Mouse (Mus musculus): ENCODE data around the gene Esr1. TPM values are rescaled to one million over a fixed set of nuclear protein-coding genes. Genes with fewer than 3 reads are reported as not detected.

Gene Esr1
- polyA plus RNA-seq, 1 experiment from 2014 or later: 0.25 TPM

DNA sequence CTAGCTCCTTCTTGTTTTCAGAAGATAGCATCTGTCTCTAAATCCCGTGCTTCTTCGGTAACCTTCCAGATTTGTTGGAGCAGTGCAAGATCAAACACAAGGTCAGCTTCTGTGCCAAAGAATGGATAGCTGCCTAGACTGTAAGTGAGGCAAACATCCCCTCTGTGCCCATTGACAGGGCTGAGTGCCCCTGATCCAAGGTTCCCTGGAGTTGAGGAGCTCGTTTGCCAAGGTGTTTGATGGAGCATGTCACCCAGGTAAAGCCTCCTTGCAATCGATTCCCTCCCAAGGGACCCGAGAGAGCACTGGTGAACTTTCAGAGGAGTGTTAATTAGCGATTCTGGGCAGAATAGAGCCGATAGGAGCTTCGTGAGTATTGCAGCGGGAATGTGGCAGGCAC, 416.9 kb downstream of the Esr1 start:
- ATAC-seq (replicated peaks): no peak
- Histone ChIP-seq H3K9ac (replicated peaks) (no peak overlapping the region), H3K36me3 (no peaks in the 10 kb centered on the region; the same call in 1 of the 2 replicates), H3K27me3 (no peaks in the 10 kb centered on the region), H3K4me1 (0 out of 2 replicates have a peak, but pooled peaks cover 3% of the 10 kb centered on the region), H3K4me3 (no peak overlapping the region), H3K9me3 (no peaks in the 10 kb centered on the region), H3K27ac (replicated peaks) (no peak overlapping the region), H3K4me2 (replicated peaks) (no peak overlapping the region)
- 83% methylated on average over 9 of the region's 9 CpGs for WGBS

DNA sequence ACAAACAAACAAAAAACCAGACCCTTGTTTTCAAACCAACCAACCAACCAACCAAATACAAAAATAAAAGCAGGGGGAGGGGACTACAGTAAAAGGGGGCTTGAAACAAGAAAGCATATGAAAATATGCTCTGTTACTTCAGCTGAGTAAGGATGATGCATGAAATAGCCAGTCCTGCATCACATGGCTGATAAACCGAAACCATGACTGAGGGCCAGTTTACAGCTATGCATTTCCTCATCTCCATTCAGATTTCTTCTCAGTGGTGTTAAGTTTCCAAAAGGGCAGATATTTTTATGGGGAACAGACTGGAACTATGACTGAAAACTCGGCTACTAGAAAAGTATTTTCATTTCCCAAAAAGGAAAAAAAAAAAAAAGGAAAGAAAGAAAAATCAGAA, 417.8 kb downstream of the Esr1 start:
- Histone ChIP-seq H3K4me1 (0 out of 2 replicates have a peak, but pooled peaks cover 3% of the 10 kb centered on the region), H3K4me2 (replicated peaks) (no peak overlapping the region), H3K9me3 (no peaks in the 10 kb centered on the region), H3K4me3 (no peak overlapping the region), H3K9ac (replicated peaks) (no peak overlapping the region), H3K36me3 (no peaks in the 10 kb centered on the region; the same call in 1 of the 2 replicates), H3K27ac (replicated peaks) (no peak overlapping the region), H3K27me3 (no peaks in the 10 kb centered on the region)
- no peak for ATAC-seq (replicated peaks)
- 83% methylated on average over 2 of the region's 2 CpGs for WGBS

DNA sequence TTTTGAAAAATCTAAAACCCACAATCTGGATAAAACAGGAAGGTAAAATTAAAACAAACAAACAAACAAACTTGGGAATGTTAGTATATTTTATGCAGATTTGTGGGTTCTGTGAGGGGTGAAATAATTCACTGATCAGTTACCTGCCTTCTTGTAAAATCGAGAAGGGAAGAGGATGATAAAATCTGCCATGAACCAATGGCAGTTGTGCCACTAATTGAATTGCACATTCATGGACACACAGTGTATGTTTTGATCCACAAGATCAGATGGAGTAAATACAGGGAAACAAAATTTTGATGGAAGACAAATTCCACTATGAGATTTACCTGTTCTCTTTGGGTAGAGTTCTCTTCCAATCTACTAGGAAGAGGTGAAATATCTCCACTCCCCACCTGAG, 418.5 kb downstream of the Esr1 start:
- H3K4me1 ChIP-seq: 0 out of 2 replicates have a peak, but pooled peaks cover 3% of the 10 kb centered on the region
- no peak overlapping the region for H3K27ac ChIP-seq (replicated peaks)
- ATAC-seq (replicated peaks): no peak
- no peak overlapping the region for H3K9ac ChIP-seq (replicated peaks)
- H3K4me3 ChIP-seq: no peak overlapping the region
- H3K27me3 ChIP-seq: no peaks in the 10 kb centered on the region
- no peaks in the 10 kb centered on the region for H3K9me3 ChIP-seq
- no peak overlapping the region for H3K4me2 ChIP-seq (replicated peaks)
- 90% methylated on average over 1 of the region's 1 CpGs for WGBS
- no peaks in the 10 kb centered on the region; the same call in 1 of the 2 replicates for H3K36me3 ChIP-seq

DNA sequence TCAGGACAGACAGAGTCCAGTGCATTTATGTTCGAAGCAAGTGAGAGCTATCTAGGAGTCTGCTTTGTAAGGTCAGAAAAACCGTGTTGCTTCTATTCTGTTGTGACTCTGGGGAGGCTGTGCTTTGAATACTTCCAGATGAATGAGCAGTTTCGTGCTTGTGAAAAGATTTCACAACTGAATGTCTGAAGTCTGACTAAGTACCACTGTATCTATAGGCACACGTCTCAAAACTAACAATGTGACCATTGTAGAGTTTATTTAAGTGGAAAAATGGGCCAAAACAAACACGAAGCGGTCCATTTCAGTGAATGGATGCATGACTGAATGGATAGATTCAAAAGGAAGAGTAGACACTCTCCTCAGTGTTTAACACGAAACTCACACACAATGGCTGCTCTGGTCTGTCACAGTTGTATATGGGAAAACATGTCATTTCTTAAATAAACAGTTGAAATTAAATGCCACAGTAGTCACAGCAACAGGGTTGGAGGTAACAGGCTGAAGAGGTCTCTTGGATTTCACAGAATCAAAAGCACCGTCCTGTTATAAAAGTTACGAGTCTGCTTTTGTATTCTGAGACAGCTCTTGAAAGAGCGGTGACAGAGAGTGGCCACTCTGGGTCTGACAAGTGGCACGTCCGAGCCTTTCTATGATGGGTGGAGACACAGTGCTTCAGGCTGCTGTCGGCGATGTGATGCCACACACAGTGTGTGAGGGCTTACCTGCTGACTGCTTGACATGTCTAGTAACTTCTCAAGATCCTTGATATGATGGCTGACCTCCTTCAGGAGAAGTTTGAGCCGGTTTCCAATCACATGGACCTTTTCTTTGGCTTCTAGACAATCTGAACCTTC, 421.0 kb downstream of the Esr1 start:
- 24% methylated on average over 15 of the region's 15 CpGs for WGBS
- H3K36me3 ChIP-seq: no peaks in the 10 kb centered on the region; the same call in 1 of the 2 replicates
- no peak for ATAC-seq (replicated peaks)
- H3K27ac ChIP-seq (replicated peaks): no peak overlapping the region
- H3K4me2 ChIP-seq (replicated peaks): no peak overlapping the region
- H3K4me3 ChIP-seq: no peak overlapping the region
- no peaks in the 10 kb centered on the region for H3K27me3 ChIP-seq
- H3K9me3 ChIP-seq: no peaks in the 10 kb centered on the region
- H3K9ac ChIP-seq (replicated peaks): no peak overlapping the region
- H3K4me1 ChIP-seq: 0 out of 2 replicates have a peak, but pooled peaks cover 3% of the 10 kb centered on the region

DNA sequence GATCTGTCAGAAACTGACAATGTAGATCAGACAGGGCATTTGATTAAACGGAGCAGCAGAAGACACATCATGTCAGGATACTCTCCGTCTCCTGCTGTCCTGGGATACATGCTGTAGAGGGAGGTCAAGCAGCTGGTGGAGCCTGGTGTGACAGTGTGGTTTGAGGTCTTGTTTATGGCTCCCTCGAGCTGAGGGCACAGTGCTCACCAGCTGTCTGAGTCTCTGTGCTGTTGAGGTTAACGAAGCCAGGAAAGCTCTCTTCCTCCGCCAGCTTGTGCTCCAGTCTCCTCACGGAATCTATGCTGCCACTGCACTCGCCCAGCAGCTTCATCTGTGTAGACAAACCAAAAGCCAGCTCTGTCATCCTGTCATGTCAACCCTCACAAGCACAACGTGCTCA, 429.9 kb downstream of the Esr1 start:
- no peaks in the 10 kb centered on the region for H3K4me1 ChIP-seq
- no peak overlapping the region for H3K4me2 ChIP-seq (replicated peaks)
- H3K4me3 ChIP-seq: no peak overlapping the region
- H3K9me3 ChIP-seq: no peaks in the 10 kb centered on the region
- no peak overlapping the region for H3K9ac ChIP-seq (replicated peaks)
- H3K36me3 ChIP-seq: no peaks in the 10 kb centered on the region
- no peak for ATAC-seq (replicated peaks)
- H3K27ac ChIP-seq (replicated peaks): no peak overlapping the region
- 79% methylated on average over 8 of the region's 8 CpGs for WGBS
- no peaks in the 10 kb centered on the region for H3K27me3 ChIP-seq

DNA sequence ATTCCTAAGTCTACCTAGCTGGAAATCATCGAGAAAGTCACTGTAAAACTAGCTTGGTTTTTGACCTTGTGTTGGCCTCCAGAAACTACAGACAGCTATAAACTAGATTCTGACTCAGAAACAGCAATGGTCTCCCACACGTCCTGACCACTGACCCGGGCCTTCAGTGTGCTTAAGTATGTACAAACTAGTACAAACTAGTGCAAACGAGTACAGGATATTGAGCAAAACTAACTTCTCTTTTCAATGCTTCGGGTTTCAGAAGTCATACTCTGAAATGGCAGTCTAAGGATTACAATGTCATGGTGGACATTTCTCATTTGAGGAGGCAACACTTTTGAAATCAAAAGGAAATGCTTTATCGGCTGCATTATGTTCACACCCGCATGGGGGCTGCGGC, 433.1 kb downstream of the Esr1 start:
- Histone ChIP-seq H3K4me1 (no peaks in the 10 kb centered on the region), H3K4me2 (replicated peaks) (no peak overlapping the region), H3K9ac (replicated peaks) (no peak overlapping the region), H3K4me3 (no peak overlapping the region), H3K9me3 (no peaks in the 10 kb centered on the region), H3K27ac (replicated peaks) (no peak overlapping the region), H3K36me3 (no peaks in the 10 kb centered on the region), H3K27me3 (no peaks in the 10 kb centered on the region)
- no peak for ATAC-seq (replicated peaks)
- 92% methylated on average over 8 of the region's 8 CpGs for WGBS

DNA sequence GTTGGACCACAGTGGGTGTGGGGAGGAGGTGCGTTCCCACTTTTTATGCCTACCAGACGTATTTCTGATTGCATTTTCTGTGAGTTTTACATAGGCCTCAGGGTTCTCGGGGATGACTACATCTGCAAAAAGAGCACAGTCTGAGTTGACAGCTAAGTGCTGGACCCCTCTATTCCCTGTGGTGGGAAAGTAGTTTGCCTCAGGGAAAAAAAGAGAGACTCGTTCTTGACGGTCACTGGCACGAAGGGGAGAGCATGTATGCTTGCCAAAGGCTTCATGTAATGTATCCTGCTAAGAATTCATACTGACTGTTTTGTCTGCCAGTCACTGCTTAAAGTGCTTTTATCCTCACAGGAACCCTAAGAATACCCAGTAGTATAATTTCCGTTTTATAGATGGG, 433.8 kb downstream of the Esr1 start:
- Histone ChIP-seq H3K27me3 (no peaks in the 10 kb centered on the region), H3K36me3 (no peaks in the 10 kb centered on the region), H3K9ac (replicated peaks) (no peak overlapping the region), H3K27ac (replicated peaks) (no peak overlapping the region), H3K4me2 (replicated peaks) (no peak overlapping the region), H3K4me3 (no peak overlapping the region), H3K9me3 (no peaks in the 10 kb centered on the region), H3K4me1 (no peaks in the 10 kb centered on the region)
- WGBS: 81% methylated on average over 7 of the region's 7 CpGs
- no peak for ATAC-seq (replicated peaks)

DNA sequence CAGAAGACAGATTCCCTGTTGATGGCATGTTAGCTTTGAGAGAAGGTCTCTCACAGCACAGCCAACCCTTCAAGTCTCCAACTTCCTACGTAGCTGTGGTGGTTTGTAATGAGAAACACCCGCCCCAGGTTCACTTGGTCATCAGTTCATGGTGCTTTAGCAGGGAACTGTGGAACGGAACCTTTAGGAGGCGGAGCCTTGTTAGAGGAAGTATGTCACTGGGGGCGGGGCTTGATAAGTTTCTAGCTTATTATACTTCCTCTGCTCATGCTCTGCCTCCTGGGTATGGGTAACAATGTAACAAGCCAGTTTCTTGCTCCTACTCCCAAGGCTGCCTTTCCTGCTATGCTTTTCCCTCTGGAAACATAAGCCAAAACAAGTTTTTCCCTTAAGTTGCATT, 434.3 kb downstream of the Esr1 start:
- no peak for ATAC-seq (replicated peaks)
- no peaks in the 10 kb centered on the region for H3K27me3 ChIP-seq
- H3K4me1 ChIP-seq: no peaks in the 10 kb centered on the region
- WGBS: 92% methylated on average over 5 of the region's 5 CpGs
- H3K9me3 ChIP-seq: no peaks in the 10 kb centered on the region
- H3K27ac ChIP-seq (replicated peaks): no peak overlapping the region
- H3K36me3 ChIP-seq: no peaks in the 10 kb centered on the region
- no peak overlapping the region for H3K9ac ChIP-seq (replicated peaks)
- no peak overlapping the region for H3K4me2 ChIP-seq (replicated peaks)
- H3K4me3 ChIP-seq: no peak overlapping the region

Other genes starting within 250 kb of the Esr1 start
- gene Zbtb2, start 223.5 kb upstream of the Esr1 start, polyA plus RNA-seq (2015; fragmentation: Nextera tagmentation; extraction: Ambion mirVana): 17.8 and 18.4 TPM in 2 replicates
- 51.7 and 59.2 TPM in 2 replicates for gene Rmnd1, start 179.2 kb upstream of the Esr1 start, polyA plus RNA-seq (2015; fragmentation: Nextera tagmentation; extraction: Ambion mirVana)
- 14.3 and 15.0 TPM in 2 replicates for gene Armt1, start 179.1 kb upstream of the Esr1 start, polyA plus RNA-seq (2015; fragmentation: Nextera tagmentation; extraction: Ambion mirVana)
- 0.24 and 0.32 TPM in 2 replicates for gene Ccdc170, start 129.1 kb upstream of the Esr1 start, polyA plus RNA-seq (2015; fragmentation: Nextera tagmentation; extraction: Ambion mirVana)